Mouse (Mus musculus) T-helper 1 cell (primary cell): ENCODE data around the gene Nat8f2.
"Not testable (repeated sequence)": the region's sequence is repeated elsewhere in the genome, so short reads cannot be mapped to it uniquely, and the experiment has no call there.

Experiments used
- in situ Hi-C: fragments of 300-600 bp; cut with MboI, MseI; formaldehyde crosslinking; loops from one replicate; pipeline ENCODE4 v1.15.1; 2025; ENCODE audit warnings: high pct_unique_total_duplicates

Nat8f2 gene

GRCm38 (mm10) chr6:85869006-85869405 lies at the start of gene Nat8f2:
Gene Nat8f2, minus strand, starts transcription at chr6:85869158.
- in situ Hi-C loops = not testable (repeated sequence)

- in situ Hi-C loops = not testable (repeated sequence)
These were observed 49.4 kb upstream of the Nat8f2 start for GRCm38 (mm10) chr6:85918341-85918740.

- in situ Hi-C loops = no loop called here
These were observed 47.6 kb upstream of the Nat8f2 start for GRCm38 (mm10) chr6:85916596-85916995.

DNA sequence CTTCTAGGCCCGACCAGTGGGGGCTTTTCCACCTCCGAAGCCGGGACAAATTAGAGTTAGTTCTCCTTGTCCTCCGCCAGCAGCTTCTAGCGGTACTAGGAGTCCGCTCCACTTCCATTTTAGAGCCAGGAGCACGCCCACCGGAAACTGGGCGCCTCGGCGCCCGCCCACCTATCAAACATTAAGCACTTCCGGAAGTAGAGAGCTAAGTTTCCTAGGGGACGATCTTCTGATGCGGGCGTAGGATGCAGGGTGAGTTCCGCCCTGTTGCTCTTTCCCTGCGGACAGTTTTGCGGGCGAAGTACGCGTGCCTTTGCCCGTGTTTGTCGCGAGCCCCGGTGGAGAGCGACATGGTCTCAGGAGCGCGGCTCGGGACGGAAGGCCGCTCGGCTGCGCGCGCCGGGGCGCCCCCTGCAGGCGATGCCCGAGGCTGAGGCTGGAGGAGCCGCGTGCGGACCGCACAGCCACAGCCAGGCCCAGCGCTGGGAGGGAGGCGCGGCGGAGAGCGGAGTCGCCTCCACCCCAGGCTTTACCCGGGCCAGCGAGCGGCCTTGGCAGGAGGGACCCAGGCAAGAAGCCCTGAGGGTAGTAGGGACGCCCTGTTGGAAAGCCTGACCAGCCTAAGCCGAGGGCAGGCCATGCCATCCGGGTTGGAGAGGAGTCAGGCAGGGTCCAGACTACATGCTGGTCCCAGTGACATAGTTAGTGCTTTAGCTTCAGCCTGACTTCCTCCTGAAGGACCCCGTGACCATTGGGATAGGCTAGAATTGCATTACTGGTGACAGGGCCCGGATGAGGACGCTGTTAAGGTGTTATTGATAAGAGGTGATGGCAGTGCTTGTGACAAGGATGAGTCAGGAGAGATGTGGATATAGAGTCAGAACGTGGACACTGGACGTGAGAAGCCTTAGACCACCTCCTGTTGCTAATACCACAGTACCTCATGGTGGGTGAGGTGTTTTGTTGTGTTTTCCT lies 46.9 kb upstream of the Nat8f2 start, which contains the start of gene Nat8f1:
Gene Nat8f1, minus strand, starts transcription at position 149 of the 975 bp plus-strand sequence.
- in situ Hi-C loops = not testable (repeated sequence)

DNA sequence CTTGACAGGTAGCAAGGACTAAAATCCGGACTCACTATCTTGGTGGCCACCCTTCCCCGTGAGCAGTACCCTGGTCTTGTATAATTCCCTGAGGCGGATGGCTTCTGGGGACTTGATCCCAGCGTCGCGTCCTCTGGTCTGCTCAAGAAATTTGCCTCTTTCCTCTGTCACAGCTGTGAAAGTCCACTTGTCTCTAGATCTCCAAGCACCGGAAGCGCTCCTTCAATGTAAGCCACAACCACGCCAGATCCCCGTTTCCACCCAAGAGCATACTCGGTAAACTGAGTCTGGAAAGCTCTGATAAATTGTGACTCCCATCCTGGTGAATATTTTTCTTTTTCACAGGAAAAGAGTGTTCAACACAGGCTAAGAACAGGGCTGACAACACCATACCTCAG lies 46.2 kb upstream of the Nat8f2 start:
- in situ Hi-C loops = no loop called here

- in situ Hi-C loops = no loop called here
These were observed 42.6 kb upstream of the Nat8f2 start, which contains the start of gene Tprkb for GRCm38 (mm10) chr6:85911587-85911986. Gene Tprkb, plus strand, starts transcription at chr6:85911865.

DNA sequence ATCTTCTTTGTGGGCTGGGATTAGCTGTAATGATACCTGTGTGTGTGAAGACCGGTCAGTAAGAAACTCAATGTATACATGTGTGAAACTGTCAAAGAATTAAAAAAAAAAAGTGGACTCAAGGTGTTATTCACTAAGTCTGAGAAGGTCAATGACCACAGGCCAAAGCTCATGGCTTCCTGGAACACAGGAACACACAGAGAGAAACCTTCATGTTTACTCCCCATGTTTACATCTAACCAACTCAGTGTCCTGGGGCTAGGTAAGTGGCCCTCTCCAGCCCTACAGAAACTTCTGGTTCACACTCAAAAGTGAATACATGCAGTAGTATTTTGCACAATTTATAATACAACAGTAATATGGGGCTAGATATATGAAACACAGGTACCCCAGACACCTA lies 40.7 kb upstream of the Nat8f2 start:
- in situ Hi-C loops = no loop called here

DNA sequence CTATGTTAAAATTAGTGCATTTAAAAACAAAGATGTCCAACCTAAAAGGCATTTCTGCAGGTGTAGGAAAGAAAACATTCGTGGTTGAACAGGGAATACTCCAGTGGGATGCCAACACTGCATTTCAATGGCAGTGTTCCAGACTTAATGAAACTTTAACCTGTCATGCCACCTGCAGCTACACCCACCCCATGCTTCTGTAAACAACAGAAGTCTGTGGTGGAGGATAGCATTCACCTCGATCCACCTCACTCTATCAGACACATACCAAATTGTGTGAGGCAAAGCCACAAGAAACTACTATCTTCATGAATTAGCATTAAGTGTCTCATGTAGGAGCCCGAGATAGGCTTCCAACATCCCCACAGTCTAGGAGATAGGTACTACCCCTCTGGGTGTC lies 39.4 kb upstream of the Nat8f2 start:
- in situ Hi-C loops = no loop called here

GRCm38 (mm10) chr6:85906911-85907351 lies 38.0 kb upstream of the Nat8f2 start:
- in situ Hi-C loops = not testable (repeated sequence)

DNA sequence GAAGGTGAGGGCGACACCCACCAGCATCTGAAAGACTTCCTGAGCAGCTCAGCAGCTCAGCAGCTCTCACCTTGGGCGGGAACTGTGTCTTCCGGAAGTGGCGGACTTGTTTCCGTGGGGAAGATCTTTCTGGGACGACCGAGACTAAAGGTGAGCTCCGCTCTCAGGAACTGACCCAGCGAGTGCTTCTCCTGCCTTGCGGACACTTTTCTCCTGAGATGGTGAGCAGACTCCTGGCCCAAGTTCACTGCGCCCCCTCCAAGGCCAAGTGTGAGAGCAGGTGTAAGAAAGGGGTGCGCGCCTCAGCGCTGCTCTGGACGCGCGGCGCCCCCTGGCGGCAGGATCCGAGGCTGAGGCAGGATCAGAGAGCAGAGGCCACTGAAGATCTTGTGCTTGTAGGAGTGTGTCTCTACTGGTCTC lies 35.7 kb upstream of the Nat8f2 start, which contains the start of gene Nat8f4:
Gene Nat8f4, minus strand, starts transcription at position 243 of the 420 bp plus-strand sequence.
- in situ Hi-C loops = loop anchor here (5.0 kb wide), 1 partner anchor 317 kb away; the partner anchor contains the start of gene Alms1

- in situ Hi-C loops = loop anchor here (5.0 kb wide), 1 partner anchor 315 kb away; the partner anchor contains the start of gene Alms1
These were observed 33.3 kb upstream of the Nat8f2 start for GRCm38 (mm10) chr6:85902303-85902702.

DNA sequence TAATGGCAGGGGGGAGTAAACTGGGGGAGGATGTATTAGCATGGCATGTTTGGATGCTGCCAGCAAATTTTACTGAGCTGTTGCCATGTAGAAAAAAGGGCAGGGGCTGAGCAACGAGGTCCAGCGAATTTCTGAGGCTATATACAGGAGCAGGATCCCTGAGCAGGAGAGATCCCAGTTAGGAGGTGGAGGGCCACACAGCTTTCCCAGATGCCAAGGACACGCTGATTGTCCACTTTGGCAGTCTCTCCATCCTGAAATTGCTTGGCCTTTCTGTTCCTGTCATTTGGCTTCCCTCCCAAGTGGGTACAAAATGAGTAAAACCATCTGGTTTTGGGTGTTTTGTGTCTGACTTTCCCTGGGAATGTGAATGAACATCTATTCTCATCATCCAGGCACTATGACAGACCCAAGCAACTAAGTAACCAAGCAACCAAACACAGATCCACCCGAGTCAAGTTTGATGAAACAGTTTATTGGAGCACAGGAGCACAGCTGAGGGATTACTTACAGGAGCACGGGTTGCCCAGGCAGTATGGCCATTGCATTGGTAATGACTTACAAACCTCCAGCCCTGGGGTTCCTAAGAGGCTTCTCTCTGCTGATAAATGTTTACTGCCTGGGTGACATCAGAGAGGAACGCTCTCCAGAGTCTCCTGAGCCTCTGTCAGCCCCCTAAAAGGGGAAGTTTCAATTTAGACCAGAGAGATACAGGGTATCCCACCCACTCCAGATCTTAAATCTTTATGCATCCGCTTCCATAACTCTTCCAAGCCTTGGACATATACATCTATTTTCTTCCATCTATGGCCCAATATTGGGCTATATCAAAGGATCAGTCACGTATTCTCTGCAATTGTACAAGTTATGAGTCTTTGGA lies 29.9 kb upstream of the Nat8f2 start:
- in situ Hi-C loops = not testable (repeated sequence)

- in situ Hi-C loops = not testable (repeated sequence)
These were observed 26.2 kb upstream of the Nat8f2 start for GRCm38 (mm10) chr6:85895061-85895648.

DNA sequence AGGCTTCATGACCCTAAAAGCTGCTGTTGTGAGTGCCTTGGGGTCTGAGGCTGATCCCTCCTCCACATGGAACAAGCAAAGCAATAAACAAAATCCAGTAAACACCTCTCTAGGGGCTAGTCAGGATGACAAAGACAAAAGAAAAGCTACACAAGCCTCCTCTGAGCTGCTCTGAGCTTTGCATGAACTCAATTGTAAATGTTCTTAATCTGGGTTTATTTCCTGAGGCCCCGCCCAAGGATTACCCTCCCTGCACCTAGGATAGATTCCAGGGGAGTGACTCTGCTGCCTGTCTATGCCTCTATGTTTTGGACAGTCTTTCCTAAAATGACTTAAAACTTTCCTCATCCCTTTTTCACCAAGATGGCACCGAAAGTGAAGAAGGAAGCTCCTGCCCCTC lies 20.0 kb upstream of the Nat8f2 start:
- in situ Hi-C loops = loop anchor here (5.0 kb wide), 1 partner anchor 42 kb away; no protein-coding TSS in a partner anchor

DNA sequence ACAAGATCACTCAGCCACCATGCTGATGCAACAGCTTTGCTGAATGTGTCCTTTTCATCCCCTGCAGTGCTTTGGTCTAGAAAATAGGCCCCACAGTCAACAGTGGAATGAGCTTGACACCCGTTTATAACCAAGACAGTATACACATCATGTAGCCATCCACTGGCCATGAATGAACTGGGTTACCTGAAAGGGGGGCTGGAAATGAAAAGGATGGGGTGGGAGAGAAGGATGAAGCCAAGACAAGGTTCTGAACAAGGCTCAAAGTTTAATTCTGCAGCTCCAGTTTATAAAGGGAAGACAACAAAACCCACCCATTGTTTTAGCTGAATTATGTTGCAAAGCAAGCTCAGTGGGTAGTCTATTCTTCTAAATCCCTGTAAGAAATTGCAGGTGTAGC lies 15.4 kb upstream of the Nat8f2 start:
- in situ Hi-C loops = no loop called here

GRCm38 (mm10) chr6:85883246-85883645 lies 14.3 kb upstream of the Nat8f2 start:
- in situ Hi-C loops = not testable (repeated sequence)

DNA sequence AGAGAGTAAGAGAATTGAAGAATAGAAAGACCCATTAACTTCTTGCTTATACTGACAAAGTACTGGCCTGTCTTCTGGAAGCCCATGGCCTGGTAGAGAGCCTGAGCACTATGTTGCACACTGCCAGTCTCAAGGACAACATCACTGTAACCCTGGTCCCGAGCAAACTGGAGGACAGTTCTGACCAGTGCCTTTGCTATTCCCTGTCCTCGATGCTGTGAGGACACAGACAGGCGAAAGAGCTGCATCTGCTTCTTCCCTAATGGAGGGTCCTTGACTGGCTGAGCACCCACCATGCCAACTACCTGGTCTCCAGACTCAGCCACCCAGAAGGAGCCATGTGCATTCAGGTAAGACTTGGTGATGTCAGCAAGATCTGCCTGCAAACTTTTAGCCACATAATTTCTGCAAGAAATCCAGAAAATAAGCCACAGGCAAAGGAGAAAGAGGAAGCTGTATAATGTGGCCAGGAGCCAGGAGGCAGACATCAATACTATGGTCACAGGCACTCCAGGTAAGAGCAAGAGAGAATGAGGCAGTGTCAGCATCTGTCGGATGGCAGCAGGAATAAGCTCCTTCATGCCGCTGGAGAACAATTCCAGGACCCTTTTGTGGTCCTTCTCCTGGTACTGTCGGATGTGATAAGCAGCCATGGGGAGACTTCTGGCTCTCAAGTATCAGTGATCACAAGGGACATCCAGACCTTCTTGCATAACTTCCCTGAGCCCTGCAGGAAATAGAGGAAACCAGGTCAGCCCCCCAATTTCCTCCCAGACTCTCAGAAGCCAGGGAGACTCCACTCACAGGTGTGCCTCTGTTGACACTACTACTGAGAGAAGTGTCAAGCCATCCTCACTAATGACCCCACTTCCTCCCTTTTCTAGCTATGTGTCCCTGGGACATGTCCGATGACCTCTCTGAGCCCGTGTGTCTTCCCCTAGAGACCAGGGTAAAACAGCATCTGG lies 950 bp downstream of the Nat8f2 start:
- in situ Hi-C loops = no loop called here

- in situ Hi-C loops = not testable (repeated sequence)
These were observed 2.0 kb downstream of the Nat8f2 start for GRCm38 (mm10) chr6:85866995-85867394.

DNA sequence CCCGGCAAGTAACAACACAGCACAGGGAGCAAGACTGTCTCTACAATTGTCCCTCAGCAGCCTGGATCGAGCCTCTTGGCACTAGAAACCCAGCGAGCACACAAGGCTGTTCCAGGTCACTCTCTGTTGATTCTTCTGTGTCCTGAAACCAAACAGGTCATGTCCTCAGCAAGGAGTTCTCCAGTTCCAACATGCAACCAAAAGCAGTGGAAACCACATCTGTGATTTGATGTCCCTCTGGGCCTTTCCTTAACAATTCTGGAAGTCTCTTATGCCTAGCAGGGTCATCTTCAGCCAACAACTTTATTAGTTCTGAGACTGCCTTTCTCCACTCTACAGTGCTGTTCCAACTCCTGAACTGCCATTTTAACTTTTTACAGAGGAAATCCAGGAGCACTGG lies 2.8 kb downstream of the Nat8f2 start:
- in situ Hi-C loops = not testable (repeated sequence)
